Mouse (Mus musculus) neural tube, embryonic 11.5 days (tissue): ENCODE results near the gene Pcdh15. TPM values are rescaled to one million over a fixed set of nuclear protein-coding genes. Genes with fewer than 3 reads are reported as not detected.

Source experiments
- ATAC-seq: fragments of 200-750 bp; cut with Nextera tagmentation; 2 replicates; pipeline ENCODE4 v1.8.0; 2017; ENCODE audit warnings: moderate number of reproducible peaks, mild to moderate bottlenecking, moderate TSS enrichment, moderate library complexity; ENCODE audit not compliant: insufficient read depth, low FRiP score, low TSS enrichment
- DNase-seq: peaks from one replicate; pipeline ENCODE4 v3.0.0-alpha.2; 2015; ENCODE audit warnings: low spot score
- H3K27ac ChIP-seq: fragments of 300-500 bp; sonication (generic); 2 replicates; pipeline ENCODE4 v1.5.1; 2014; ENCODE audit warnings: low read depth, mild to moderate bottlenecking, low read length
- H3K27me3 ChIP-seq: fragments of 300-500 bp; sonication (generic); 2 replicates; pipeline ENCODE4 v1.6.1; 2014; ENCODE audit warnings: mild to moderate bottlenecking, low read length, mixed read lengths; ENCODE audit not compliant: control insufficient read depth, insufficient read depth
- H3K36me3 ChIP-seq: fragments of 300-500 bp; sonication (generic); 2 replicates; pipeline ENCODE4 v1.6.1; 2014; ENCODE audit warnings: mild to moderate bottlenecking, low read length, moderate library complexity, mixed read lengths; ENCODE audit not compliant: control insufficient read depth, insufficient read depth
- H3K4me1 ChIP-seq: fragments of 300-500 bp; sonication (generic); 2 replicates; pipeline ENCODE4 v1.6.1; 2014; ENCODE audit warnings: low read length, mixed read lengths; ENCODE audit not compliant: control insufficient read depth, insufficient read depth
- H3K4me2 ChIP-seq: fragments of 300-500 bp; sonication (generic); 2 replicates; pipeline ENCODE4 v1.6.1; 2014; ENCODE audit warnings: low read depth, mild to moderate bottlenecking, moderate library complexity
- H3K4me3 ChIP-seq: fragments of 300-500 bp; sonication (generic); 2 replicates; pipeline ENCODE4 v1.5.1; 2014; ENCODE audit warnings: low read depth, low read length
- H3K9ac ChIP-seq: fragments of 300-500 bp; sonication (generic); 2 replicates; pipeline ENCODE4 v1.6.1; 2014; ENCODE audit warnings: mild to moderate bottlenecking, low read length
- H3K9me3 ChIP-seq: fragments of 300-500 bp; sonication (generic); 2 replicates; pipeline ENCODE4 v1.6.1; 2016; ENCODE audit warnings: low read length; ENCODE audit not compliant: control insufficient read depth
- WGBS: fragments of 180-500 bp; shearing (Covaris S2); extraction: QIAGEN DNeasy Blood & Tissue Kit; methylation state at CpG from one replicate; pipeline ENCODE4 v1.1.7; 2014; 5-methylcytosine and 5-hydroxymethylcytosine counted together
- polyA plus RNA-seq: library from polyadenylated mRNA; unstranded; fragments of >200 nt; fragmentation: Nextera tagmentation; extraction: Ambion mirVana; gene quantifications from 2 replicates; pipeline ENCODE4 v1.2.1, GENCODE M21; 2014

Gene Pcdh15
- polyA plus RNA-seq, 1 experiment from 2014 or later = 1.9 TPM

DNA sequence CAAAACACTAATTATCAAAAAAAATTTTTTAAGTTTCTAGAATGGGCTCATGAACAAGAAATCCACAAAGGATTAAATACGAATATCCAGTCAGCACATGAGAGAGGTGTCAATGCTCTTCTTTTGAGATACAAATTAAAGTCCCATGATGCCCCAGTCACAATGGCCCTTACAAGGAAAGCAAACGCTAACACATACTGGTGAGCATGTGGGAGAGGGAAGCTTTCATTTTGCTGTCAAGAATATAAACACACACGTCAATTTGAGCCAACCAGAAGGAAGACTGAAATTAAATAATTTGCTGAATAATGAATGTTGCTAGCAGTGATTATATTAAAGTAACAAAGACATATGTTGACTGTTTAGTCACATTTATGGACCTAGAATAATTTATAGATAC is 1470.5 kb downstream of the Pcdh15 start:
- H3K9ac ChIP-seq = no peak overlapping the region
- no peaks in the 10 kb centered on the region for H3K4me1 ChIP-seq
- H3K9me3 ChIP-seq = no peaks in the 10 kb centered on the region
- no peak for DNase-seq
- no peaks in the 10 kb centered on the region for H3K36me3 ChIP-seq
- H3K4me2 ChIP-seq = no peak overlapping the region
- WGBS = 76% methylated on average over 3 of the region's 3 CpGs
- ATAC-seq = no peak
- no peak overlapping the region for H3K27ac ChIP-seq
- H3K4me3 ChIP-seq = no peak overlapping the region
- H3K27me3 ChIP-seq = no peaks in the 10 kb centered on the region

DNA sequence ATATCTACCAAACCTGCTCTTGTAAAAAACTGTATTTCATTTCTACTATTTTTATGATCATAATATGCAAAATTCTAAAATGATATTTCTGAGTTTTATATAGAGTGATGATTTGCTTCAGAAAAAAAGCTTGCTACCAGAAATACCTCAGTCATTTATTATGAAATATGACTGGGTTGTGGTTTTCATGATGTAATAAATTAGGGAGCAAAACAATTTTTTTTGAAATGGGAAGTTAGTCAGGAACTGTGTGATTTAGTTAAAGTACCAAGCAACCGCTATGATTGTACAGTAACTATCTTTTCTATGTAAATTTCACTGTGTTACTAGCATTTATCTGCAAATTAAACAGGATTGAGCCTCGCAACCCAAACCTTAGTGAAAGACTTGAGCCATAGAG is 1480.8 kb downstream of the Pcdh15 start:
- ATAC-seq = no peak
- Histone ChIP-seq H3K9me3 (no peaks in the 10 kb centered on the region), H3K36me3 (no peaks in the 10 kb centered on the region), H3K9ac (no peak overlapping the region), H3K4me1 (no peaks in the 10 kb centered on the region), H3K27me3 (no peaks in the 10 kb centered on the region), H3K27ac (no peak overlapping the region), H3K4me2 (no peak overlapping the region), H3K4me3 (no peak overlapping the region)
- no peak for DNase-seq
- 85% methylated on average over 2 of the region's 2 CpGs for WGBS

DNA sequence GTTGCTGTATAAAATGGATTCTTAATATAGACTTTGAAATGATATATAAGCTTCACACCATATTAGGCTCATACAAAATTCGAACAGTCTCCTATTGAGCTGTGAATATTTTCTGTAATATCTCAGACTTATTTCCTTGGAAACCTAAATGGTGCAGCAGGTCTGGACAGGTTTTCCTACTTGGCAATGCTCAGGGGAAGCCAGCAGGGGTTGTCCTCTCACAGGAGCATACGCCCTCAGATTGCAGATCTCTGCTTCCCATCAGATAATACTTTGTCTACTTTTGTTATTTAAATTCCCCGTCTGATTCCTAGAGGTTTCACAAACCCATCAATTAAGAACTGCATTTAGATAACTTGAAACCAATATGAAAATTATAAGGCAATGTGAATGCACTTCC is 1492.7 kb downstream of the Pcdh15 start:
- Histone ChIP-seq H3K9ac (no peak overlapping the region), H3K36me3 (no peaks in the 10 kb centered on the region), H3K9me3 (no peaks in the 10 kb centered on the region), H3K27ac (no peak overlapping the region), H3K27me3 (no peaks in the 10 kb centered on the region), H3K4me1 (no peaks in the 10 kb centered on the region), H3K4me3 (no peak overlapping the region), H3K4me2 (no peak overlapping the region)
- ATAC-seq (no peak), DNase-seq (no peak)
- 83% methylated on average over 3 of the region's 3 CpGs for WGBS

DNA sequence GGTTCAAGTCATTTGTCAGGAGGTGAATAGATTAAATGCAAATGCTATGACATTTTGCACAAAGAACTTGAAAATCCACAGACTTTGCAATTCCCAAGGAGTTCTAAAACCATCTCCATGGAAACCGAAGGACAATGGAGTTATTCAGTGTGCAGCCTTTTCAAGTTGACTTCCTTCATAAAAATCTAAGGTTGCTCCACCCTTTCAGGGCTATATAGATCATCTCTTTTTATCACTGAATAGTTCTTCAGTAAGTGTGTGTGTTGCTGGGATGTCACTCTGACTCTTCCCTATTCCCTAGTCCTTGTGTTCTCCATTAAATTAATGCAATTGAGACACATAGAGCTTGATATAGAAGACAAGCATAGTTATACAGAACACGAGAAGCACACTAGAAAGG is 1508.5 kb downstream of the Pcdh15 start:
- no peak for DNase-seq
- Histone ChIP-seq H3K27ac (no peak overlapping the region), H3K36me3 (no peaks in the 10 kb centered on the region), H3K9ac (no peak overlapping the region), H3K27me3 (no peaks in the 10 kb centered on the region), H3K4me1 (no peaks in the 10 kb centered on the region), H3K4me3 (no peak overlapping the region), H3K9me3 (no peaks in the 10 kb centered on the region), H3K4me2 (no peak overlapping the region)
- ATAC-seq = peak; percentile 41
- WGBS = 71% methylated on average over 2 of the region's 2 CpGs

DNA sequence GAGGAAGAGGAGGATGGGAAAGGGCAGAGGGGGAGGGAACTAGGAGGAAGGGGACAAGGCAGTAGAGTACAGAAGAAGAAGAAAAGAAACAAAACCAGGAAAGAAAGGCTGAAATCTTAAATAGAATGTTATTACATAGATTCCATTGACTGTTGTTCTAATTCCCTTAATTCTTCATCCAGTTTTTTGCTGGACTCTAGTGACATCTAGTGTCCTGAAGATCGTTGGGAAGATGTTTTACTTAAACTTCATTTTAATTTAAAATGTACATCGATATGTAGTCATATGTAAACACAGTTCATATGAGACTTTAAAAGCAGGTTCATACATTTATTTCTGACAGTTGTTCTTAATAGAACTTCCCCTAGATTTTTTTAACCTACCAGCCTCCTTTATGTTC is 1522.7 kb downstream of the Pcdh15 start:
- no peak overlapping the region for H3K4me2 ChIP-seq
- H3K27me3 ChIP-seq = no peaks in the 10 kb centered on the region
- no peaks in the 10 kb centered on the region for H3K9me3 ChIP-seq
- WGBS = 75% methylated on average over 2 of the region's 2 CpGs
- no peak overlapping the region for H3K27ac ChIP-seq
- DNase-seq = no peak
- no peaks in the 10 kb centered on the region for H3K4me1 ChIP-seq
- H3K4me3 ChIP-seq = no peak overlapping the region
- H3K36me3 ChIP-seq = no peaks in the 10 kb centered on the region
- no peak for ATAC-seq
- no peak overlapping the region for H3K9ac ChIP-seq

DNA sequence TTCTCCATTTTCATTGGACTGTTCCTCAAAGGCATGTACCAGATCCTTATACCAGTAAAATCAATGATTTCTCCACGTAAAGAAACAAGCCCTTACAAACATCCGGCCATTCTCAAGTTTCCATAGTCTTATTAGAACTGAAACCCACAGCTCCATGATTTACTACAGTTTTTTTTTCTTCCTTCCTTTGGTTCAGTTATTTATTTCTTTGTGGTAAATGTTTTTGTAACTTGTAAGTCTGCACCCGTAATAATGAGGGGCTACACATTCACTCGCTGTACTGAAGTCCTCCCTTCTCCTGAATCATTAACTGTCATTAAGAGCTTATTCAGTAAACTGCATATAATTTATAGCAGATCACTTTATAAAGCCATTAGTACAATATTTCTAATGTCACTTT is 1526.6 kb downstream of the Pcdh15 start:
- no peak overlapping the region for H3K4me2 ChIP-seq
- no peaks in the 10 kb centered on the region for H3K9me3 ChIP-seq
- WGBS = 86% methylated on average over 4 of the region's 4 CpGs
- ATAC-seq (no peak), DNase-seq (no peak)
- H3K4me3 ChIP-seq = no peak overlapping the region
- H3K9ac ChIP-seq = no peak overlapping the region
- H3K36me3 ChIP-seq = no peaks in the 10 kb centered on the region
- no peaks in the 10 kb centered on the region for H3K27me3 ChIP-seq
- H3K27ac ChIP-seq = no peak overlapping the region
- H3K4me1 ChIP-seq = no peaks in the 10 kb centered on the region

DNA sequence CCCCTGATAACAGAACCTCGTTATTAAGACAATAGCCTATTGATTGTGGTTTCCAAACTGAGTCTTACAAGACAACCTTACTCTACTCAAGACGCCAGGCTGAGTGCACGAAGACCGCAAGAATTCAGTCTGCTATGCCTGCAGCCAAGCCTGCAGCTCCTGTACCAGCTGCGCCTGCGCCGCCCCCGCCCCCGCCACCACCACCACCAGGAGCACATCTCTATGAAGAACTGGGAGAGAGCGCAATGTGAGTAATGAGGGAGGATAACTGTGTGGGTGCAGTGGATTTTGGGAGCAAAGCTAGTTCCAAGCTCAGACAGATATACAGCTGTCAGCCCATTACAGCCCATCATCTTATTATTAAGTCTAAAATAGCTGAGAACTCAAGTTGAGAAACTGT is 1527.5 kb downstream of the Pcdh15 start:
- ATAC-seq = no peak
- 74% methylated on average over 10 of the region's 10 CpGs for WGBS
- no peak overlapping the region for H3K4me2 ChIP-seq

DNA sequence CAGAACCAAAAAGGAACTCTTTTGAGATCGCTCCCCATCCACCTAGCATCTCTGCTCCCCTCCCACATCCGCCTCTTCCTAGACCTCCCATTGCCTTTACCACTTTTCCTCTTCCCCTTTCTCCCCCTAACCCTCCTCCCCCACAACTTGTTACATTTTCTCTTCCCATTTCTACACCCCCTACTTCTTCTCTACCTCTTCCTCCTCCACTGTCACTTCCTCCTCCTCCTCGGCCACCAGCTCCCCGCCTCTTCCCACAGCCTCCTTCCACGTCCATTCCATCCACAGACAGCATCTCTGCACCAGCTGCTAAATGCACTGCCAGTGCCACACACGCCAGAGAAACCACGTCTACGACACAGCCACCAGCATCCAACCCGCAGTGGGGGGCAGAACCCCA is 1532.2 kb downstream of the Pcdh15 start:
- Histone ChIP-seq H3K27me3 (no peaks in the 10 kb centered on the region), H3K4me1 (no peaks in the 10 kb centered on the region), H3K9me3 (no peaks in the 10 kb centered on the region), H3K4me2 (no peak overlapping the region), H3K4me3 (no peak overlapping the region), H3K9ac (no peak overlapping the region), H3K36me3 (no peaks in the 10 kb centered on the region), H3K27ac (no peak overlapping the region)
- no peak for ATAC-seq
- DNase-seq = no peak
- 86% methylated on average over 9 of the region's 9 CpGs for WGBS

More for the DNA sequence above, 1527.5 kb downstream of the Pcdh15 start:
- Histone ChIP-seq H3K27me3 (no peaks in the 10 kb centered on the region), H3K4me3 (no peak overlapping the region), H3K9me3 (no peaks in the 10 kb centered on the region), H3K9ac (no peak overlapping the region), H3K4me1 (no peaks in the 10 kb centered on the region), H3K36me3 (no peaks in the 10 kb centered on the region), H3K27ac (no peak overlapping the region)
- DNase-seq = no peak

DNA sequence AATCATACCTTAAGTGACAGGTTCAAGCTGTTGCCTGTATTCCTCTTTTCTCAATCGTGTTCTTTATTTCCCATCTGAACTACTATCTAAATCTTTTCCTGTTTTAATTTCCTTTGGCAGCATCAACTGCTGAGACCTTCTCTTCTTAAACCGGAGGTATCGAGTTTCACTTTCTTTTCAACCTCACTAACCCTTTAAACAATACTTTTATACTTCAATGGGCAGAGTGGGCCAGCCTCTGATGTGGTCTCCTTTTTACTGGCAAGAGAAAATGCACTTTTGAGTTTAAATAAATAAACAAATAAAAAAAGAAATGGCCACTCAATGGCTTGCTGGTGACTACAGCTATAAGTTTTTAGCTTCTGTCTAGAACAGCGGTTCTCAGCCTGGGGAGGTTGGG is 1537.9 kb downstream of the Pcdh15 start:
- ATAC-seq (no peak), DNase-seq (no peak)
- WGBS = 59% methylated on average over 4 of the region's 4 CpGs
- no peak overlapping the region for H3K9ac ChIP-seq
- H3K4me1 ChIP-seq = no peaks in the 10 kb centered on the region
- no peaks in the 10 kb centered on the region for H3K9me3 ChIP-seq
- no peak overlapping the region for H3K27ac ChIP-seq
- H3K27me3 ChIP-seq = no peaks in the 10 kb centered on the region
- H3K4me2 ChIP-seq = no peak overlapping the region
- no peak overlapping the region for H3K4me3 ChIP-seq
- H3K36me3 ChIP-seq = no peaks in the 10 kb centered on the region
